Mouse (Mus musculus): ENCODE results near the gene Crispld2. TPM values are rescaled to one million over a fixed set of nuclear protein-coding genes. Genes with fewer than 3 reads are reported as not detected.

The Crispld2 gene
- total RNA-seq, 1 experiment: 12.1 TPM

DNA sequence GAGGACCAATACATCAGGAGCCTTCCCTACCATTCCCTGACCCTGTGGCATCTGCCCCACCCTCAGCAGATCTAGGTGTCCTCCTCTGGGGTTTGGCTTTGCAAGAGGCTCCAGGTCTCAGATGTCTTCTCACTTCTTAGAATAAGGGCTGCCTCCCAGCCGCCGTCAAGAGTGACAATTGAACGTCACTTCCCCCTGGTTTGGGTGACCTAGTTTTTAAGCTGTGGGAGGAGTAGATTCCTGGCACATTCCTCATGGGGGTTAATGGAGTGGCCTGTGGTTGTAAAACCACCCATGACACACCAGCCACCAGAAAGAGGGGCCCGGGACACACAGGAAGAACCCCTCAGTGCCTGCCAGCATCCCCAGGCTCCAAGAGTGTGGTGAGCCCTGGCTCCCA, 58.8 kb downstream of the Crispld2 start:
- Histone ChIP-seq H3K36me3 (ENCODE audit: control insufficient read depth, insufficient read depth, low read length, poor library complexity, severe bottlenecking) (no peaks in the 10 kb centered on the region), H3K27ac (ENCODE audit: insufficient read depth, low read depth, low read length, poor library complexity, severe bottlenecking) (no peak overlapping the region), H3K9me3 (ENCODE audit: control insufficient read depth, insufficient read depth, low read depth, low read length) (no peaks in the 10 kb centered on the region), H3K9ac (ENCODE audit: insufficient read depth, low read depth, low read length, poor library complexity, severe bottlenecking) (no peak overlapping the region), H3K4me3 (ENCODE audit: insufficient read depth in 1 of 2, low read depth in 1 of 2, low read length in 2 of 2, poor library complexity in 1 of 2, severe bottlenecking in 1 of 2) (no peak overlapping the region), H3K4me1 (ENCODE audit: control insufficient read depth in 2 of 2, insufficient read depth in 2 of 2, low read length in 2 of 2, poor library complexity in 1 of 2) (no peaks in the 10 kb centered on the region)
- in situ Hi-C loops (cut with MboI; ENCODE audit: low sequenced_read_pairs in 2 of 2, unreplicated experiment in 2 of 2): no loop called here
- no peak for TF ChIP-seq HCFC1 (IDR thresholded peaks at IDR 0.05; ENCODE audit: borderline replicate concordance, insufficient read depth, low read length)
- DNase-seq (ENCODE audit: low read depth, low spot score): no peak

GRCm38 (mm10) chr8:120051908-120052307, 59.7 kb downstream of the Crispld2 start:
- DNase-seq (ENCODE audit: low read depth, low spot score): no peak
- no peak overlapping the region for H3K27ac ChIP-seq (ENCODE audit: insufficient read depth, low read depth, low read length, poor library complexity, severe bottlenecking)
- no peak overlapping the region for H3K9ac ChIP-seq (ENCODE audit: insufficient read depth, low read depth, low read length, poor library complexity, severe bottlenecking)
- in situ Hi-C loops (cut with MboI; ENCODE audit: low sequenced_read_pairs in 2 of 2, unreplicated experiment in 2 of 2): no loop called here
- TF ChIP-seq HCFC1 (IDR thresholded peaks at IDR 0.05; ENCODE audit: borderline replicate concordance, insufficient read depth, low read length) (no peak), CHD2 (IDR thresholded peaks at IDR 0.05; ENCODE audit: low read depth, low read length) (no peak)
- H3K4me3 ChIP-seq (ENCODE audit: insufficient read depth in 1 of 2, low read depth in 1 of 2, low read length in 2 of 2, poor library complexity in 1 of 2, severe bottlenecking in 1 of 2): no peak overlapping the region
- H3K36me3 ChIP-seq (ENCODE audit: control insufficient read depth, insufficient read depth, low read length, poor library complexity, severe bottlenecking): no peaks in the 10 kb centered on the region
- no peaks in the 10 kb centered on the region for H3K9me3 ChIP-seq (ENCODE audit: control insufficient read depth, insufficient read depth, low read depth, low read length)
- no peaks in the 10 kb centered on the region for H3K4me1 ChIP-seq (ENCODE audit: control insufficient read depth in 2 of 2, insufficient read depth in 2 of 2, low read length in 2 of 2, poor library complexity in 1 of 2)

DNA sequence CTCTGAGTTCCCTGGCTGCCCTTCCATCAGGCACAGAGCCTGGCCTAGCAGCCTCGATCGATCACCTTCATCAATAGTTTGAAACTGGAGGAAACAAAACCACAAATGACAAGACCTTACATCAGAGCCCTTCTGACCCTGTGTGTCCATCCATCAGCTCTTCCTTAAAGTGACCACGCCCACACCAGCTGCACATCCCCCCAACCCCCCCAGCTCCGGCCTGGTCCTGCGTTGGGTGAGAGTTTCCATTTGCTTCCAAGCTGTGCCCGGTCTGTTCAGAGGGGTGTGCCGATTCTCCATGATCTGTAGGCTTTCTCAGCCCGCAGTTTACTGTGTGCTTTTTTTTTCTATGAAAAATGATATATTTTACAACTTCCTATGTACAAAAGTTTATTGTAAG, 60.1 kb downstream of the Crispld2 start:
- no peak for DNase-seq (ENCODE audit: low read depth, low spot score)
- H3K9me3 ChIP-seq (ENCODE audit: control insufficient read depth, insufficient read depth, low read depth, low read length): no peaks in the 10 kb centered on the region
- in situ Hi-C loops (cut with MboI; ENCODE audit: low sequenced_read_pairs in 2 of 2, unreplicated experiment in 2 of 2): no loop called here

GRCm38 (mm10) chr8:120054833-120055232, 62.6 kb downstream of the Crispld2 start:
- Histone ChIP-seq H3K36me3 (ENCODE audit: control insufficient read depth, insufficient read depth, low read length, poor library complexity, severe bottlenecking) (no peaks in the 10 kb centered on the region), H3K9ac (ENCODE audit: insufficient read depth, low read depth, low read length, poor library complexity, severe bottlenecking) (no peak overlapping the region), H3K4me1 (ENCODE audit: control insufficient read depth in 2 of 2, insufficient read depth in 2 of 2, low read length in 2 of 2, poor library complexity in 1 of 2) (no peaks in the 10 kb centered on the region), H3K27ac (ENCODE audit: insufficient read depth, low read depth, low read length, poor library complexity, severe bottlenecking) (no peak overlapping the region; the same call in 1 of the 2 replicates), H3K9me3 (ENCODE audit: control insufficient read depth, insufficient read depth, low read depth, low read length) (no peaks in the 10 kb centered on the region), H3K4me3 (ENCODE audit: insufficient read depth in 1 of 2, low read depth in 1 of 2, low read length in 2 of 2, poor library complexity in 1 of 2, severe bottlenecking in 1 of 2) (no peak overlapping the region)
- DNase-seq (ENCODE audit: low read depth, low spot score): no peak
- in situ Hi-C loops (cut with MboI; ENCODE audit: low sequenced_read_pairs in 2 of 2, unreplicated experiment in 2 of 2): no loop called here
- TF ChIP-seq CHD2 (IDR thresholded peaks at IDR 0.05; ENCODE audit: low read depth, low read length): no peak
- no peak for TF ChIP-seq HCFC1 (IDR thresholded peaks at IDR 0.05; ENCODE audit: borderline replicate concordance, insufficient read depth, low read length)
- TF ChIP-seq ZNF384 (IDR thresholded peaks at IDR 0.05; ENCODE audit: low read depth, low read length): no peak
- TF ChIP-seq MAFK (IDR thresholded peaks at IDR 0.05; ENCODE audit: insufficient read depth, low read depth, low read length): no peak
- TF ChIP-seq ZC3H11A (IDR thresholded peaks at IDR 0.05; ENCODE audit: borderline replicate concordance, low read depth, low read length): no peak

More for the DNA sequence above, 60.1 kb downstream of the Crispld2 start:
- Histone ChIP-seq H3K4me1 (ENCODE audit: control insufficient read depth in 2 of 2, insufficient read depth in 2 of 2, low read length in 2 of 2, poor library complexity in 1 of 2) (no peaks in the 10 kb centered on the region), H3K9ac (ENCODE audit: insufficient read depth, low read depth, low read length, poor library complexity, severe bottlenecking) (no peak overlapping the region), H3K36me3 (ENCODE audit: control insufficient read depth, insufficient read depth, low read length, poor library complexity, severe bottlenecking) (no peaks in the 10 kb centered on the region), H3K27ac (ENCODE audit: insufficient read depth, low read depth, low read length, poor library complexity, severe bottlenecking) (no peak overlapping the region), H3K4me3 (ENCODE audit: insufficient read depth in 1 of 2, low read depth in 1 of 2, low read length in 2 of 2, poor library complexity in 1 of 2, severe bottlenecking in 1 of 2) (no peak overlapping the region)
- TF ChIP-seq CHD2 (IDR thresholded peaks at IDR 0.05; ENCODE audit: low read depth, low read length): no peak
- TF ChIP-seq ZNF384 (IDR thresholded peaks at IDR 0.05; ENCODE audit: low read depth, low read length): no peak
- no peak for TF ChIP-seq MAFK (IDR thresholded peaks at IDR 0.05; ENCODE audit: insufficient read depth, low read depth, low read length)
- TF ChIP-seq HCFC1 (IDR thresholded peaks at IDR 0.05; ENCODE audit: borderline replicate concordance, insufficient read depth, low read length): no peak
- no peak for TF ChIP-seq ZC3H11A (IDR thresholded peaks at IDR 0.05; ENCODE audit: borderline replicate concordance, low read depth, low read length)

DNA sequence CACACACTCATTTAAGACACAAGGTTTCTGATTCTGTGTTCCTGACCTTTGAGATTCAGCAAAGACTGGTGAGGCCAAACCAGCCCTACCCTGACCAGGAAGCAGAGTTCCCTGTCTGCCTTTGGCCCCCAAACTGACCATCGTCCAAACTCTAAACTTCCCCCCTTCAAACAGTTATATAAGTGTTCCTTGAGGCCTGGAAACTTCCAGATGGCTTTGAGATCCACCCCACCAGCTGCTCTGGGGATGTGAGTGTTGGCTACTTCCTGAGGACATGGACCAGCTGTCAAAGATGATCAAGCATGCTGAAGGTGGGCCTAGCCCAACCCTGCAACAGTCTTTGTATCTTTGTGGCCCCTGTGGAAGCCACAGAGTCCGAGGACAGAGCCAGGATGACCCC, 64.8 kb downstream of the Crispld2 start:
- no peak for DNase-seq (ENCODE audit: low read depth, low spot score)
- H3K4me1 ChIP-seq (ENCODE audit: control insufficient read depth in 2 of 2, insufficient read depth in 2 of 2, low read length in 2 of 2, poor library complexity in 1 of 2): no peaks in the 10 kb centered on the region
- H3K4me3 ChIP-seq (ENCODE audit: insufficient read depth in 1 of 2, low read depth in 1 of 2, low read length in 2 of 2, poor library complexity in 1 of 2, severe bottlenecking in 1 of 2): no peak overlapping the region
- in situ Hi-C loops (cut with MboI; ENCODE audit: low sequenced_read_pairs in 2 of 2, unreplicated experiment in 2 of 2): no loop called here
- H3K9me3 ChIP-seq (ENCODE audit: control insufficient read depth, insufficient read depth, low read depth, low read length): no peaks in the 10 kb centered on the region
- no peak overlapping the region for H3K9ac ChIP-seq (ENCODE audit: insufficient read depth, low read depth, low read length, poor library complexity, severe bottlenecking)
- no peaks in the 10 kb centered on the region for H3K36me3 ChIP-seq (ENCODE audit: control insufficient read depth, insufficient read depth, low read length, poor library complexity, severe bottlenecking)
- no peak overlapping the region for H3K27ac ChIP-seq (ENCODE audit: insufficient read depth, low read depth, low read length, poor library complexity, severe bottlenecking)
- no peak for TF ChIP-seq ZNF384 (IDR thresholded peaks at IDR 0.05; ENCODE audit: low read depth, low read length)
- TF ChIP-seq ZC3H11A (IDR thresholded peaks at IDR 0.05; ENCODE audit: borderline replicate concordance, low read depth, low read length): no peak
- TF ChIP-seq HCFC1 (IDR thresholded peaks at IDR 0.05; ENCODE audit: borderline replicate concordance, insufficient read depth, low read length): no peak
- TF ChIP-seq MAFK (IDR thresholded peaks at IDR 0.05; ENCODE audit: insufficient read depth, low read depth, low read length): no peak
- TF ChIP-seq CHD2 (IDR thresholded peaks at IDR 0.05; ENCODE audit: low read depth, low read length): no peak
